Mouse (Mus musculus): Measurements from ENCODE around the gene Brsk1. TPM values are rescaled to one million over a fixed set of nuclear protein-coding genes. Genes with fewer than 3 reads are reported as not detected.

The Brsk1 gene
- total RNA-seq, 2 experiments from 2014 or later: 330 to 348 TPM

DNA sequence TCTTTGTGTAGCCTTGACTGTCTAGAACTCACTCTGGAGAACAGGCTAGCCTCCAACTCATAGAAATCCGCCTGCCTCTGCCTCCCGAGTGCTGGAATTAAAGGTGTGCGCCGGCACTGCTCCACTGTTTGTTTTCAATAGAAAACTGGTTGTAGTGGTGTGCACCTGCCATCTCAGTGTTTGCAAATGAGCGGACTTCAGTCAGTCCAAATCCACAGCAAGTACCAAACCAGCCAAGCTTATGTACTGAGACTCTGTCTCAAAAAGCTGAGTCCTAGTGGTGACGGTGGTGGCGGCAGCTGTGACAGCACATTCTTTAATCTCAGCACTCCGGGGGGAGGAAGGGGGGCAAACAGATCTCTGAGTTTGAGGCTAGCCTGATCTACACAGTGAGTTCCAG, 21.9 kb upstream of the Brsk1 start:
- DNase-seq (ENCODE audit: extremely low spot score in 1 of 2, low spot score in 1 of 2): no peak

DNA sequence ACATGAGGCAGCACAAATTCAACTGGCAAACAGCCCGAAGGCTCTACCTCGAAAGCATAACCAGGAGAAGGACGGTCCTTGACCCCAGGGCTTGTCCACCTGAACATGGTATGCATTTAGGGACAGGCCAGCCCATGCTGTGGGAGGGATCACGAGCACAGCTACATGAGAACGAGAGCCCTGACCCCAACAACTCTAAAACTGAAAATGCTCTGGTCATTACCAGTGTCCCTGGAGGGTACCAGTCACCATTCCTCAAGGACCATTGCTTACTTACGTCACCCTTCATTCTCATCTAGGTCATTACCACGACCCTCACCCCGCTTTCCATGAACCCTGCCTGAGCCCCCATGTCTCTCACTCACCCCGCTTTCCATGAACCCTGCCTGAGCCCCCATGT, 21.2 kb upstream of the Brsk1 start:
- no peak for DNase-seq (ENCODE audit: extremely low spot score in 1 of 2, low spot score in 1 of 2)

DNA sequence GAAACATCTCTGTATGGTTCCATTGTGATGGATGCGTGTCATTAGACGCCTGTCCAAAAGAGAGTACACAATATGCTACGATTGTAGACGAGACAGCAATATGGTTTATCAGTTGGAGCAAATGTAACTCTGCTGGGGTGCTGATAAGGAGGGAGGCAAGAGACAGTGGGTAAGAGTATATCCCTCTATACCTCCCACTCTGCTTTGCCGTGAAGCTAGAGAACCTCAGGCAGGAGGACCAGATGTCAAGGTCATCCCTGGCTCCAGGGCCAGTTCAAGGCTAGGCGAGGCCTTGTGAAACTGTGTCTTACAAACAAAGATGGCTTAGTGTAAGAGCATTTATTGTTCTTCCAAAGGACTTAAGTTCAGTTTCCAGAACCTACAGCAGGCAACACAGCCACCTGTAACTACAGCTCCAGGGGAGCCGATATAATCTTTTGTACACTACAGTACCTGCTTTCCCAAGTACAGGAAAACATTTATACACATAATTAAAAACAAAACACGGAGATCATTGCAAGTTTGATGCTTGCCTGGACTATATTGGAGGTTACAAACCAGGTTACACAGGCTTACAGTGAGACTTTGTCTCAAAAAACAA, 19.6 kb upstream of the Brsk1 start:
- DNase-seq (ENCODE audit: extremely low spot score in 1 of 2, low spot score in 1 of 2): no peak

DNA sequence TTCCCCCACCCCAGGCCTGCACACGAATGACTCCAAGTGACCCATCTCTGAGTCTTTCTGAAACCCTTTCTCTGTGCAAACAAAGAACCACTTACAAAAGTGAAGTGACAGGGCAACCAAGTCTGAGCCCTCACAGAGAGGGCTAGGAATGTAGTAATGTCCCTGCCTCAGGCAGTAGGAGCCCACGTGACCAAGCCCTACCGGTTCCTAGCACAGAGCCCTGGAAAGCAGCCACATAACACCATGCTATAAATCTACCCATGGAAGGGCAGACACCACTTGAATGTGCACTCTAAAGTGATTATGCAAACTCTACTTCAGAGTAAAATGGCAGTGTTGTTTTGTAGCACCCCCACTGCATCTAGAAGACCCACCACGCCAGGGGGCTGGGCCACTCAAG, 18.4 kb upstream of the Brsk1 start:
- no peak for DNase-seq (ENCODE audit: extremely low spot score in 1 of 2, low spot score in 1 of 2)

DNA sequence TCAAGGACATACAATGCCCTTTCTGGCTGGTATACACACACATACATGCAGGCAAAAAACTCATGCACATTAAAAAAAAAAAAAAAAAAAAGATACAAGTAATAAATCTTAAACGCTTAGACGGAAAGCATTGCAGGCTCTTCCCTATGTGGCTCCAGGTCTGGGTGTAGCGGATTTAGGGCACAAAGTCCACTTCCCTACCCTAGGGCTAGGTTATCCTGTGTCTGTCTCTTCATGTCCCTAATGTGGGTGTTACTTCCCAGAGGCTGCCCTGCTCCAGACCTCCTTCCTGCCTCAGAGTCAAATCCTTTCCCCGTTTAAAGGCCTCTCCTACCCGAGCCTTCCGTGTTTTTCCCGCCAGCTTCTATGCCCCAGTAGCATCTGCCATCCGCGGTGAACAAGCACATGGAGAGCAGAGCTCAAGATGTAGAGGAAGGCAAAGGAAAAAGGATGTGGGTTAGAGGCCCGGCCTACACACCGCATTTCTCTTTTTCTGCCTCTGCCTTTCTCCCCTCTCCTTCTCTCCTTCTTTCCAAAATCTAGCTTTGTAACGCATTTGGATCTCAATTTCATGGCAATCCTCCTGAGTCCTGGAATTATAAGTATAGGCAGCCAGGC, 16.2 kb upstream of the Brsk1 start:
- no peak for DNase-seq (ENCODE audit: extremely low spot score in 1 of 2, low spot score in 1 of 2)

DNA sequence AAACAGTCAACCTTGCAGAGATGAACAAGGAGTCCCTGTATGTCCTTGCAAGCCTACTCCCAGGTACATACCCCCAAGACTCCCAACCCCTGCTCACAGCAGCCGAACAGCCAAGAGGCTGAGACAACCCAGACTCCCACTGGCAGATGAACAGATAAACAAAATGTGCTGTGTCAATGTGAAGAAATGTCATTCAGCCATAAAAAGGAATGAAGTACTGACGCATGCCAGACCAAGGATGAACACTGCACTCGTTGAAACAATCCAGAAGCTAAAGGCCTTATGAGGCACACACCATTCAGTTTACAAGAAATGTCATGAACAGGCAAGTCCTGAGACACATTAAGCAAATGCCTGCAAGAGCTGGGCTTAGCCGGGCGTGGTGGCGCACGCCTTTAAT, 15.2 kb upstream of the Brsk1 start:
- DNase-seq (ENCODE audit: extremely low spot score in 1 of 2, low spot score in 1 of 2): no peak

DNA sequence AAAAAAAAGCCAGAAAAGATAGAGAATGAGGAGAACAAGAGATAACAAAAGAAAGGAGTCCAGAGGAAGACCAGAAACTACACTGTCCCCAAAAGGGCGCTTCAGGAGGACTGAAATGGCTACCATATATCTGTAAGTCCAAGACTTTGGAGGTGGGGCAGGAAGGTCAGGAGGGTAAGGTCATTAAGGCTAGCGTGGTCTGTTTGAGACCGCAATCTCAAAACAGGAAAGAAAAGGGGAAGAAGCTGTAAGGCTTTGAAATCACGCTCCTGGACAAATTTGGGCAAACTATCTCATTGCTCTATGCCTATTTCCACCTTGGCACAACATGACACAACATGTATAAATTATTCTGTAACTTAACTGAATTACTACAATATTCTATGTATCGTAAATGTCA, 7.1 kb upstream of the Brsk1 start:
- no peak for DNase-seq (ENCODE audit: extremely low spot score in 1 of 2, low spot score in 1 of 2)

DNA sequence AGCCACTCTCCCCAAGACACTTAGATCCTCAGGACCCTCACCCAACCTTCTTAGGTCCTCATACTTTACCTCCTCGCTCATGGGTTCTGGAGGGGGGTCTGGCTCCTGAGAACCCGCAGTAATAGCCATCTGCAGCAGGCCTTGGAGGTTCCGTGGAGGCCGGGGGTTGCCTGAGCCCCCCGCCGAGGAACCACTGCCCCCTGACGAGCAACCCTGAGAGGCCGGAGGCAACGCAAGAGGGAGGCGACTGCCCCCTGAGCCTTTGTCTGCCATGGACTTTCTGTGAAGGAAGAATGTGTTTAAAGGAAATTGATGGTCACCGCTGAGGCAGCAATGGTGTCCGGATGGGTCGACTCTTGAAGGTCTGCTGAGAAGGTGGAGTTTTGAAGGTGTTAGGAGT, 6.2 kb upstream of the Brsk1 start:
- no peak for DNase-seq (ENCODE audit: extremely low spot score in 1 of 2, low spot score in 1 of 2)

DNA sequence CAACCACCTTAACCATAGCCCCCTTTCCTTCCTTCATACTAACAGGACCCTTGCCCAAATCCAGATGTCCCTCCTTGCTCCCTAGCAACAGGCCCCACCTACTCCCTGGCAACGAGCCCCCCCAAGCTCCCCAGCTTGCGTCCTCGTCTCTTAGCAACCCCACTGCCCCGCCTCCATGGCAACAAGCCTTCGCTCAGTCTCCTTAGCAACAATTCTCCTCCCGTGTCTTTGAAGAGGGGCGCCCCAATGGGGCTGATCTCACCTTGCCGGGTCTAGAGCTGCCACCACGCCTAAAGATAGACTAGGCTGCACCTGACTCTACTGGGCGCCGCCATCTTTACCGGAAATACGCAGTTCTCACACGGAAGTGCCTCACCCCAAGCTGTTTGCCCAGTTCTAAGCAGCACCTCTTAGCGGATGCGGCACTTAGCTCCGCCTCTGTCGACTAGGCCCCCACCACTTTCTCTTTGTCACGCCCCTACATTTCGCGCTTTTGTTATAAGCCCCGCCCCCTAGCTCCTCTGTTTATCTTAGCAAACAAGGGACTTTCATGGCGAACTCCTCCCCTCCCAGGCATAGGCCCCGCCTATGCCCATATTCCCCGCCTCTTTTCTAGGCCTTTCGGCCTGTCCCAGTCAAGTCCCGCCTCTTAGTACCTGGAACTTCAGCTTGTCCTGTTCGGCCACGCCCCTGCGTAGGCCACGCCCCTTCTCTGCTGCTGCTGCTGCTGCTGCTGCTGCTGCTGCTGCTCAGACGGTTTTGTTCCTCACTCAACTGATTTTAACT, 5.6 kb upstream of the Brsk1 start, which contains the start of gene Hspbp1:
Gene Hspbp1 (minus strand): TSS at position 437 of the 786 bp plus-strand sequence.
- peak; percentile 71 to 81 for DNase-seq (ENCODE audit: extremely low spot score in 1 of 2, low spot score in 1 of 2)

DNA sequence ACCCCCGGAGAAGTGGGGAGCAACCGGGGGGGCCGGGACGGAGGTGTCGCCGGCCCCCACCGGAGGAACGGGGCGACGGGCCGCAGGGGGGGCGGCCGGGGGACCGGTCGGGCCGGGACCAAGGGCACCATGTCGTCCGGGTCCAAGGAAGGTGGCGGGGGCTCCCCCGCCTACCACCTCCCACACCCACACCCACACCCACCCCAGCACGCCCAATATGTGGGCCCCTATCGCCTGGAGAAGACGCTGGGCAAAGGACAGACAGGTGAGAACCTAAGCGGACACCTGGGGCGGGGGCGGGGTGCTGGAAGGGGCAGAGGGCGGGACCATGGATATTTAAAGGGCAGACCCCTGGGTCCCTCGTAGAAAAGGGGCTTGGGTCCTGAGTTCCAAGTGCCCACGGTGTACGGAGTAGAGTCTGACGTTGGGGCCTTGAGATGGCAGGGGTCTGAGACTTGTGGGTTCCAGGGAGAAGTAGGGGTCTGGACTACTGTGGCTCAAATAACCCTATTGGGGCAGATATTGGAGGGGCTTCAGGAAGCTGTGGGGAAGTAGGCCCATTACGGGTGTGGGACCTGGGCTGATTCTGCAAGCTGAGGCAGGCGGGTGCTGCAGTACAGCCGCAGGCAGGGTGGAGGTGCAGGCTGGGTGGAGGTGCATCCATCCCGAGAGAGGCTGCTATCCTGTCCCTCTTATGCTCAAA, 698 bp downstream of the Brsk1 start:
- peak in 1 of 2 experiments; percentile 36 for DNase-seq (ENCODE audit: extremely low spot score in 1 of 2, low spot score in 1 of 2)

DNA sequence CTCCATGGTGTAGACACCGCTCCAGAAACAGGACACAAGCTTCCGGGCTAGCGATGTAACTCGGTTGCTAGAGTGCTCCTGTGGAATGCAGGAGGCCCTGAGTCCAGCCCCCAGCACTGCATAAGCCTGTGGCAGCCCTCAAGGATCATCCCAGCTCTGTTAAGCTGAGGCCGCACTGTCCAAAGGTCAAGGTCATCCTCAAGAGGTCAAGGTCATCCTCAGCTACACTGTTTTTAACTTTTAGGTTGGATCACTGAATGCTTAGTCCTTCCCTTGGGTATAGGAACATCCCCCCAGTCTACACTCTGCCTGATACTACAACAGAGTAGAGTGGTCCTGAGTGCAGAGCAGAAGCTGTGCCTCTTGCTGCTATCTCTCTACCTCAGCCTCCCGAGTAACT, 2.6 kb downstream of the Brsk1 start:
- no peak for DNase-seq (ENCODE audit: extremely low spot score in 1 of 2, low spot score in 1 of 2)

DNA sequence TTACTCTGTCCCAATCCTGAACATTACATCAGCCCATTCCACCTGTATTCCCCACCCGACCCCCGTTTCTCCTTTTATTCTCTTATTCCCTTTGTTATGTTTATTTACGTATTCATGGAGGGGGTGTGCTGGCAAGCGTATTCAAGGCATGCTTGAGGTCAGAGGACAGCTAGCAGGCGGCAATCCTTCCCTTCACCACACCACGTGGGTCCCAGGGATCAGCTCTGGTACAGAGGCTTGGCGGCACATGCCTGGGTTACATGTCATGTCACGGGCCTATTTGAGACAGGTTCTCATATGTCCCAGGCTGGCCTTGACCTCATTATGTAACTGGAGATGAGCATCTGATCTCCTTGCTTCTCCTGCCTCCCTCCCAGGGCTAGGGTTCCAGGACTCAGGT, 11.9 kb downstream of the Brsk1 start:
- DNase-seq (ENCODE audit: extremely low spot score in 1 of 2, low spot score in 1 of 2): no peak

DNA sequence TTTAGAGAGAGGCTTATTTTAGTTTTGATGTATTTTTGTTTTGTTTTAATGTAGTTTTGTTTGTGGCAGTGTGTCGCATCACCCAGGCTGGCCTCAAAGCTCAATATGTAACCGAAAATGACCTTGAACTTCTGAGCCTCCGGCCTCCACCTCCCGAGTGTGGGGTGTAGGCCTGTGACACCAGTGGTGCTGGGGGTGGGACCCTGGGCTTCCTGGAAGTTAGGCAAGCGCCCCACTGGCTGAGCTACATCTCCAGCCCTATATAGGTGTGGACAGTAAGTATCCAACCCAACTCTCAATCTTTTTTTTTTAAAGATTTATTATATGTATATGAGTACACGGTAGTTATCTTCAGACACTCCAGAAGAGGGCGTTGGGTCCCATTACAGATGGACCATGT, 12.8 kb downstream of the Brsk1 start:
- no peak for DNase-seq (ENCODE audit: extremely low spot score in 1 of 2, low spot score in 1 of 2)

DNA sequence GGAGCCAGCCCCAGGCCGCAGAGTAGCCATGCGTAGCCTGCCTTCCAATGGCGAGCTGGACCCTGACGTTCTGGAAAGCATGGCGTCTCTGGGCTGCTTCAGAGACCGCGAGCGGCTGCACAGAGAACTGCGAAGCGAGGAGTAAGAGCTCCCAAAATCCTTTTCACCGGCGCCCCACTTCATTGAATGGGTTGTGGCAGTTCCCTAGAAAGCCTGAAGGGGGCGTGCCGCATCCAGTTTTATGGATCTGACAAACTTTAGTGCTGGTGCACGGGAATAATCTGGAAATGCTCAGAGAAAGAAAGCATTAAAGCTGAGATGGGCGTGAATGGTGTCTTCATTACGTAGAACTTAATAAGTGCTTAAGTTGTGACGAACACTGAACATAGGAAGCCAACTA, 14.7 kb downstream of the Brsk1 start:
- peak in 1 of 2 experiments; percentile 57 for DNase-seq (ENCODE audit: extremely low spot score in 1 of 2, low spot score in 1 of 2)

DNA sequence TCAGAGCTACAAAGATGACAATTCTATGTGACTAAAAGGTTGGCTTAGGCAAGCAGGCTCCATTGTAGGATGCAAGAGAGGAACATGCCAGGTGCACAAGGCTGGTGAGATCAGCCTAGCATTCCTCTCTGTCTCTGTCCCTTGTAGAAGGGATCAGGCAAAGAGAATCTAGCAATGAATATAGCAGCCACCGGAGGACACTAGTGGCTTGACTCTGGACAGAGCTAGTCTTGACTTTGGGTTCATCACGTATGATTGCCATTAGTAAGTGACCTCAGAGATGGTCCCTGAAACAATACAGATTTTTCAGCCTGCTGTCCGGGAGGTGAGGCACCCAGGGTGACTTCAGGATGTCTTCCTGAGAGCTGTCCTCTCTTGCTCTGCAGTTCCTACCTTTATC, 22.2 kb downstream of the Brsk1 start:
- no peak for DNase-seq (ENCODE audit: extremely low spot score in 1 of 2, low spot score in 1 of 2)

DNA sequence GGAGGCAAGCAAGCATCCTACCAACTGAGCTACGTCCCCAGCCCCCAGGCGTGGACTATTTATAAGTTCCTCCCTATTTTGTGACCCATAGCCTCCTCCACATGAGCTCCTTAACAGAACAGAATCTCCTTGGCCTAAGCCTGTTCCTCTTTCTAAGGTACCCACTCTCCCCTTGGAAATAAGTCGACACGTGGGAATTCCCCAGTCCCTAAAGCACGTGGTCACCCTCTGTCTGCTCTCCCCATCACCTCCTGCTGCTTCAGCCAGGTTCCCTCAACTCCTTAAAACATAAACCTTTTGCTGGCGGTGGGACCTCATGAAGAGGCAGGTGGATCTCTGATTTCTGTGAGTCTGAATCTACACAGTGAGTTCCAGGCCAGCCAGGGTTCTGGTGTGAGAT, 26.6 kb downstream of the Brsk1 start:
- DNase-seq (ENCODE audit: extremely low spot score in 1 of 2, low spot score in 1 of 2): no peak

DNA sequence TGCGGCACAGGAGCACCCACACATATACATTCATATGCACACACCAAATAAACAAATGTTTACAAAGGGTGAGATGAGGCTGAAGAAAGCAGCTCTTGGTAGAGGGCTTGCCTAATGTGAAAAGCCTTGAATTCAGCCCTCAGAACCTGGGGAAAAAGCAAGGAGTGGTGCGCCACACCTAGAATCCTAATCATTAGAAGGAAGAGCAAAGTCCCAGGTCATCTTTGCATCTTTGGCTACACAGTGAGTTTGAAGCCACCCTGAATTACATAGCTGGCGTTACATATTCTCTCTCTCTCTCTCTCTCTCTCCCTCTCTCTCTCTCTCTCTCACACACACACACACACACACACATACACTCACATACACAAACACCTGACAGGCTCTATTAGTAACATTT, 28.9 kb downstream of the Brsk1 start:
- no peak for DNase-seq (ENCODE audit: extremely low spot score in 1 of 2, low spot score in 1 of 2)

DNA sequence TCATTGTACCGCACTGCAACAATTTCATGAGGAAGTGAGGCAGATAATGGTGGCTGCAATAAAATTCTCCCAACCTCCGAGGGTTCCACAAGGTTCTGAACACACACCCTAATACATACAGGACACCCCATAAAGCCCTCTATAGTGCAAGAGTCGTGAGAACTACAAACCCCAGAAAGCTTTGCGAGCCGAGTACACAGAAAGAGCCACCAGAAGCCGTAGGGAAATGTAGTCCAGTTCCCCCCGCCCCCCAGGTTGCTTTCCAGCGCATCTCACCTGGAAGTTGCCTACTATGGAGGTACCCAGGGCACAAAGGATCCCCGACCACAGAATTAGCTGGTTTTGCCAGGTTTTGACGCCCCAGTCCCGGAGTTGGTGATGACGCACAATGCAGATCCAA, 33.1 kb downstream of the Brsk1 start:
- DNase-seq (ENCODE audit: extremely low spot score in 1 of 2, low spot score in 1 of 2): no peak

DNA sequence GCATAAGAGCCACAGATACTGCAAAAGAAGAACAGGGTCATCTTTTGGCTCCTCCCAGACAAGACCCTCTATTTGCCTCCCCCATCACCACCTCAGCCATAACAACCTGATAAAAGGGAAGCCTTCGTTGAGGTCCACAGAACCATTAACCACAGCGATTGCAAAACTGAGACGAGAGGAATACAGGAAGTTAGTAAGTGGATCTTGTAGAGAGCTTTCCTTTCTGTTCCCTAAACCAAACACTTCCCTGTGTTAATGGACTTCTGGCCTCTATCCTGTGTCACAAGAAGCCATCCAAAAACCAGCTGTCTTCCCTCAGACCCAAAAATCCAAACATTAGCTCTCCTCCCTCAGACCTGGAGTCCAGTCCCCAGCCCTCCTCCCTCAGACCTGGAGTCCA, 34.0 kb downstream of the Brsk1 start:
- no peak for DNase-seq (ENCODE audit: extremely low spot score in 1 of 2, low spot score in 1 of 2)

DNA sequence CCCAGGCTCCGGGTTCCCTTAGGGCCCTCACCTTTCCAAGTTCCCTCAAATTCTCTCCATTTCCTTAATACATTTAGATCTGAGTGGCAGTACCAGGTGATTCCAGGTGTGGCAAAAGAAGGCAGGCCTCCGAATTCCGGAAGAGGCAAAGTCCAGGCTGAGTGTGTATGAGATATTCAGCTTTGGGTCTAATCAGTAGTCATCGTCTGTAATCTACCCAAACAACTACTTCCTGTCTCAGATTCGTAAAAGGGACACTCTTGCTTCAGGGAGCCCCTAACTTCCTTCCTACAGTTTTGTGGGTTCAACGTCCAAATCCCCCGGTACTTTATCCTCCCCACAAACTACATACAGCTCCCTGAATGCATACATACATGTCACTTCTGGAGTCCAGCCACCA, 34.8 kb downstream of the Brsk1 start, which contains the start of gene Tmem150b:
Gene Tmem150b (minus strand): TSS at position 81 of the 400 bp plus-strand sequence.
- no peak for DNase-seq (ENCODE audit: extremely low spot score in 1 of 2, low spot score in 1 of 2)

DNA sequence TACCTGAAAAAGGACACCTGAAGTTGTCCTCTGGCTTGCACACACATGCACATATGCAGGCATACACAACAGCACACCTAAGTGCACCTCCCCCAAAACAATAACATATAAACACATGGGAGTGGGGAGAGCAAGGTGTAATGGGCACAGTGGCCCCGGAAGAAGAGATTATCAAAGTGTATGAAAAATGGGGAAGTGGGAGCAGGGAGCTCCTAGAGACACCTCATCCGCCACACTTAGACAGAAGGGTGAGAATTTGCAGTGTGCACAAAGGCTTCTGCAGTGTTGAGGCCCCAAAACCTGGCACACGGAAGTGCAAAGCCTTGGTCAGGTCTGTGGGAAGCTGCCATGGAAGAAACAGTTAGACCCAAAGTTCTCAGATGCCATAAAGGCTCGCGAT, 40.7 kb downstream of the Brsk1 start:
- no peak for DNase-seq (ENCODE audit: extremely low spot score in 1 of 2, low spot score in 1 of 2)

Measured in layer of hippocampus, postnatal 25 days (tissue).